Mouse (Mus musculus): ENCODE data around the gene Gm6034. TPM values are rescaled to one million over a fixed set of nuclear protein-coding genes. Genes with fewer than 3 reads are reported as not detected.

The Gm6034 gene
- polyA plus RNA-seq, 1 experiment from 2014 or later: not detected

DNA sequence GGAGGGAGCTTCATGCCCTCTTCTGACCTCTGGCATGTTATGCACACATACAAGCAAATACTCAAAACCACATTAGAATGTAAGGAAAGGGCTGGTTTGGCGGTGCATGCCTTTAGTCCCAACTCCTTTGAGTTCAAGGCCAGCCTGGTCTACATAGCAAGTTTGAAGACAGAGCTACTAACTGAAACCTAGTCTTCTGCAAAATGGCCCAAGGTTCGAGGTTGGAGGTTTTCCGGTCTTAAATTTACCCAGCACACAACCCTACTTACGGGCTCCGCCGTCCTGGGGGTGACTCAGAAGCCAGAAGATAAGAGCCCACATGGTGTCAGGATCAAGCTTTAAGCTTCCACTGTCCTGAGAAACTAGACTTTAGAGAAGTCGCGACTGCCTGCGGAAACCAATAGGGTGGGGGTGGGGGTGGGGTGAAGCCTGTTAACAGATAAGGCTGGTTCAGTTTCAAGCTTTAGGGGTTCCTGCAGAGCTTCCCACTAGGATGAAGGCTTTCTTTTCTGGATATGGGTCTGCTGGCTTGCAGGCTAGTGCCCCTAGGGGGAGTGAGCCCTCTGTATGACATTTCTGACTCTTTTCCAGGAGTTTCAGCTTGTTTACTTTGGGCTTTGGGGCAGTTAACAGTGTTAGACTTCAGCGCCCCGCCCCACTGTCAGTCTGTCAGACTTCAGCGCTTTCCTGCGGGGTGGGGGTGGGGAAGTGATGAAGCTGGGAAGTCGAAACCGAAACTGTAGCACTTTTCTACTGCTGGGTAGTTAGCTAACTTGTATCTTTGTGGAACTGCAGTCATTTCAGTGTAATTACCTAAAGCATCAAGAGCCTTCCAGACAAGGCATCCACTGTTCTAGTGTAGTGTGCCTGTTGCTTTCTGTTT is 22.3 kb upstream of the Gm6034 start, which contains the start of gene H2-T24:
TSS of gene H2-T24 (minus strand) at position 370 of the 883 bp plus-strand sequence.
- no peaks in the 10 kb centered on the region for H3K27me3 ChIP-seq (replicated peaks; ENCODE audit: control insufficient read depth, insufficient read depth, low read length)
- no peak within 1 kb of the TSS for H3K27ac ChIP-seq (ENCODE audit: low read depth, low read length)
- no peaks in the 10 kb centered on the region for H3K9me3 ChIP-seq (replicated peaks; ENCODE audit: control insufficient read depth, low read length)
- H3K4me1 ChIP-seq (ENCODE audit: control insufficient read depth, insufficient read depth, low read length): no peaks in the 10 kb centered on the region
- H3K36me3 ChIP-seq (ENCODE audit: control insufficient read depth, insufficient read depth, low read length): no peaks in the 10 kb centered on the region; the same call in 1 of the 2 replicates
- H3K9ac ChIP-seq (ENCODE audit: low read length): no peak within 1 kb of the TSS
- WGBS: 39% methylated on average over 15 of the region's 15 CpGs
- DNase-seq (ENCODE audit: low spot score) (peak; percentile 13), ATAC-seq (no peak)
- no peak within 1 kb of the TSS for H3K4me2 ChIP-seq (ENCODE audit: low read length)
- no peak within 1 kb of the TSS for H3K4me3 ChIP-seq (ENCODE audit: low read depth, low read length)

GRCm38 (mm10) chr17:36021309-36021708 is 21.5 kb upstream of the Gm6034 start:
- H3K4me2 ChIP-seq (ENCODE audit: low read length): no peak overlapping the region
- H3K4me1 ChIP-seq (ENCODE audit: control insufficient read depth, insufficient read depth, low read length): no peaks in the 10 kb centered on the region
- no peak overlapping the region for H3K27ac ChIP-seq (ENCODE audit: low read depth, low read length)
- no peaks in the 10 kb centered on the region for H3K27me3 ChIP-seq (replicated peaks; ENCODE audit: control insufficient read depth, insufficient read depth, low read length)
- ATAC-seq: no peak
- no peaks in the 10 kb centered on the region for H3K36me3 ChIP-seq (ENCODE audit: control insufficient read depth, insufficient read depth, low read length)
- no peak overlapping the region for H3K4me3 ChIP-seq (ENCODE audit: low read depth, low read length)
- WGBS: 93% methylated on average over 1 of the region's 1 CpGs
- no peaks in the 10 kb centered on the region for H3K9me3 ChIP-seq (replicated peaks; ENCODE audit: control insufficient read depth, low read length)
- DNase-seq (ENCODE audit: low spot score): no peak
- no peak overlapping the region for H3K9ac ChIP-seq (ENCODE audit: low read length)

GRCm38 (mm10) chr17:36022098-36022497 is 20.7 kb upstream of the Gm6034 start:
- H3K4me3 ChIP-seq (ENCODE audit: low read depth, low read length): no peak overlapping the region
- no peak for DNase-seq (ENCODE audit: low spot score)
- H3K9me3 ChIP-seq (replicated peaks; ENCODE audit: control insufficient read depth, low read length): no peaks in the 10 kb centered on the region
- no peaks in the 10 kb centered on the region for H3K27me3 ChIP-seq (replicated peaks; ENCODE audit: control insufficient read depth, insufficient read depth, low read length)
- no peak overlapping the region for H3K9ac ChIP-seq (ENCODE audit: low read length)
- no peak overlapping the region for H3K27ac ChIP-seq (ENCODE audit: low read depth, low read length)
- H3K36me3 ChIP-seq (ENCODE audit: control insufficient read depth, insufficient read depth, low read length): no peaks in the 10 kb centered on the region
- 94% methylated on average over 9 of the region's 9 CpGs for WGBS
- no peaks in the 10 kb centered on the region for H3K4me1 ChIP-seq (ENCODE audit: control insufficient read depth, insufficient read depth, low read length)
- no peak for ATAC-seq
- H3K4me2 ChIP-seq (ENCODE audit: low read length): no peak overlapping the region

- H3K27me3 ChIP-seq (replicated peaks; ENCODE audit: control insufficient read depth, insufficient read depth, low read length): no peaks in the 10 kb centered on the region
- no peaks in the 10 kb centered on the region for H3K36me3 ChIP-seq (ENCODE audit: control insufficient read depth, insufficient read depth, low read length)
- no peak overlapping the region for H3K4me3 ChIP-seq (ENCODE audit: low read depth, low read length)
- ATAC-seq (no peak), DNase-seq (ENCODE audit: low spot score) (no peak)
- H3K4me2 ChIP-seq (ENCODE audit: low read length): no peak overlapping the region
- H3K9me3 ChIP-seq (replicated peaks; ENCODE audit: control insufficient read depth, low read length): no peaks in the 10 kb centered on the region
- H3K9ac ChIP-seq (ENCODE audit: low read length): no peak overlapping the region
- H3K27ac ChIP-seq (ENCODE audit: low read depth, low read length): no peak overlapping the region
- no peaks in the 10 kb centered on the region for H3K4me1 ChIP-seq (ENCODE audit: control insufficient read depth, insufficient read depth, low read length)
- 92% methylated on average over 6 of the region's 6 CpGs for WGBS
Measured at GRCm38 (mm10) chr17:36022922-36023321, 19.8 kb upstream of the Gm6034 start.

- no peak overlapping the region for H3K4me2 ChIP-seq (ENCODE audit: low read length)
- H3K9ac ChIP-seq (ENCODE audit: low read length): no peak overlapping the region
- ATAC-seq (no peak), DNase-seq (ENCODE audit: low spot score) (no peak)
- no peaks in the 10 kb centered on the region for H3K27me3 ChIP-seq (replicated peaks; ENCODE audit: control insufficient read depth, insufficient read depth, low read length)
- H3K9me3 ChIP-seq (replicated peaks; ENCODE audit: control insufficient read depth, low read length): no peaks in the 10 kb centered on the region
- WGBS: 60% methylated on average over 9 of the region's 9 CpGs
- H3K4me1 ChIP-seq (ENCODE audit: control insufficient read depth, insufficient read depth, low read length): no peaks in the 10 kb centered on the region
- no peaks in the 10 kb centered on the region for H3K36me3 ChIP-seq (ENCODE audit: control insufficient read depth, insufficient read depth, low read length)
- no peak overlapping the region for H3K27ac ChIP-seq (ENCODE audit: low read depth, low read length)
- H3K4me3 ChIP-seq (ENCODE audit: low read depth, low read length): no peak overlapping the region
Measured at GRCm38 (mm10) chr17:36023710-36024654, 18.8 kb upstream of the Gm6034 start.

GRCm38 (mm10) chr17:36025197-36025596 is 17.6 kb upstream of the Gm6034 start:
- WGBS: 60% methylated on average over 5 of the region's 5 CpGs
- no peak for ATAC-seq

DNA sequence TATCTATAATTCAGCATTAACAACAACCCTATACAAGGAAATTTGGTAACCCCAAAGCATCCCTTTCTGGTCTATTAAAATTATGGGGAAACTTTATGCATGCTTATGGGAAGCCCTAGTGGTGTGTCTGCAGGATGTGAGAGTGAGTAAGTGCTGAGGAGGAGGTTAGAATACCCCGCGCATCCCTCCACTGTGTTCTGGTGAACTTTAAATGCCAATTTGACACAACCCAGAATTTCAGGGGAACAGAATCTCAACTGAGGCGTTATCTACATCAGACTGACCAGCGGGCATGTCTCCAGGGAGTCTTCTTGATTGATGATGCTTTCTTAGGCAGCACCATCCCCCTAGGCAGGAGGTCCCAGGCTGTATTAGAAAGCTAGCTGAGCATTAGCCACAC is 16.9 kb upstream of the Gm6034 start:
- Histone ChIP-seq H3K9me3 (replicated peaks; ENCODE audit: control insufficient read depth, low read length) (no peaks in the 10 kb centered on the region), H3K36me3 (ENCODE audit: control insufficient read depth, insufficient read depth, low read length) (no peaks in the 10 kb centered on the region), H3K4me2 (ENCODE audit: low read length) (no peak overlapping the region), H3K9ac (ENCODE audit: low read length) (no peak overlapping the region), H3K4me1 (ENCODE audit: control insufficient read depth, insufficient read depth, low read length) (no peaks in the 10 kb centered on the region), H3K27me3 (replicated peaks; ENCODE audit: control insufficient read depth, insufficient read depth, low read length) (no peaks in the 10 kb centered on the region), H3K4me3 (ENCODE audit: low read depth, low read length) (no peak overlapping the region), H3K27ac (ENCODE audit: low read depth, low read length) (no peak overlapping the region)
- DNase-seq (ENCODE audit: low spot score): no peak
- no peak for ATAC-seq
- 85% methylated on average over 4 of the region's 4 CpGs for WGBS

More at GRCm38 (mm10) chr17:36025197-36025596, 17.6 kb upstream of the Gm6034 start:
- Histone ChIP-seq H3K27me3 (replicated peaks; ENCODE audit: control insufficient read depth, insufficient read depth, low read length) (no peaks in the 10 kb centered on the region), H3K36me3 (ENCODE audit: control insufficient read depth, insufficient read depth, low read length) (no peaks in the 10 kb centered on the region), H3K4me2 (ENCODE audit: low read length) (no peak overlapping the region), H3K9ac (ENCODE audit: low read length) (no peak overlapping the region), H3K9me3 (replicated peaks; ENCODE audit: control insufficient read depth, low read length) (no peaks in the 10 kb centered on the region), H3K4me3 (ENCODE audit: low read depth, low read length) (no peak overlapping the region), H3K4me1 (ENCODE audit: control insufficient read depth, insufficient read depth, low read length) (no peaks in the 10 kb centered on the region), H3K27ac (ENCODE audit: low read depth, low read length) (no peak overlapping the region)
- DNase-seq (ENCODE audit: low spot score): no peak

DNA sequence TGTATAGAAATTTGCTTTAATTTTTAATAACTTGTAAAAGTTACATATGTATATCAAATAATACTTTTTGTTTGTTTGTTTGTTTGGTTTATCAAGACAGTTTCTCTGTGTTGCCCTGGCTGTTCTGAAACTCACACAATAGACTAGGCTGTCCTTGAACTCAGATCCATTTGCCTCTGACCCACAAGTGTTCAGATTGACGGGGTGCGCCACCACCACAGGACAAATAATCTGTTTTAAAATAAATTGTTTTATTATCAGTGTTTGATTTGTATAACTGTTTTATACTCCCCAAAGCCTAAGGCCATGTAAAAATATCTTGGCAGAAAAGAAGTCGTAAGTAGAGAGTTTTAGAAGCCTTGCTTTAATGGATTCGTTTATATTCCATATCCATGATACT is 15.1 kb upstream of the Gm6034 start:
- ATAC-seq (no peak), DNase-seq (ENCODE audit: low spot score) (no peak)
- Histone ChIP-seq H3K9ac (ENCODE audit: low read length) (no peak overlapping the region), H3K36me3 (ENCODE audit: control insufficient read depth, insufficient read depth, low read length) (no peaks in the 10 kb centered on the region), H3K4me2 (ENCODE audit: low read length) (no peak overlapping the region), H3K9me3 (replicated peaks; ENCODE audit: control insufficient read depth, low read length) (no peaks in the 10 kb centered on the region), H3K4me3 (ENCODE audit: low read depth, low read length) (no peak overlapping the region), H3K27me3 (replicated peaks; ENCODE audit: control insufficient read depth, insufficient read depth, low read length) (no peaks in the 10 kb centered on the region), H3K27ac (ENCODE audit: low read depth, low read length) (no peak overlapping the region), H3K4me1 (ENCODE audit: control insufficient read depth, insufficient read depth, low read length) (no peaks in the 10 kb centered on the region)
- WGBS: 94% methylated on average over 4 of the region's 4 CpGs
